Mouse (Mus musculus) hindbrain, embryonic 16.5 days (tissue): ENCODE measurements at regions not wholly inside any gene's neighbourhood (a gene's known extent, or its start where the extent isn't known, plus 50 kb on each side); places are given as distances from the start of the nearest gene placed in this dataset.
"Not testable (repeated sequence)": the region's sequence is repeated elsewhere in the genome, so short reads cannot be mapped to it uniquely, and the experiment has no call there.

Experiments
- ATAC-seq: fragments of 200-750 bp; cut with Nextera tagmentation; 2 replicates; pipeline ENCODE4 v1.8.0; 2017; ENCODE audit warnings: moderate TSS enrichment, moderate library complexity
- H3K27ac ChIP-seq: fragments of 300-500 bp; sonication (generic); 2 replicates; pipeline ENCODE4 v1.5.1; 2014; ENCODE audit warnings: low read depth, mild to moderate bottlenecking, control low read depth, low read length, moderate library complexity
- H3K27me3 ChIP-seq: fragments of 300-500 bp; sonication (generic); replicated peaks from 2 replicates; pipeline ENCODE4 v1.6.1; 2014; ENCODE audit warnings: low read length; ENCODE audit not compliant: control insufficient read depth, insufficient read depth
- H3K36me3 ChIP-seq: fragments of 300-500 bp; sonication (generic); 2 replicates; pipeline ENCODE4 v1.6.1; 2014; ENCODE audit warnings: mild to moderate bottlenecking, low read length, moderate library complexity, mixed read lengths; ENCODE audit not compliant: control insufficient read depth, insufficient read depth
- H3K4me1 ChIP-seq: fragments of 300-500 bp; sonication (generic); 2 replicates; pipeline ENCODE4 v1.6.1; 2014; ENCODE audit warnings: low read depth, low read length; ENCODE audit not compliant: control insufficient read depth, insufficient read depth
- H3K4me2 ChIP-seq: fragments of 300-500 bp; sonication (generic); 2 replicates; pipeline ENCODE4 v1.6.1; 2014; ENCODE audit warnings: mild to moderate bottlenecking, low read length, control low read depth, moderate library complexity
- H3K4me3 ChIP-seq: fragments of 300-500 bp; sonication (generic); 2 replicates; pipeline ENCODE4 v1.5.1; 2014; ENCODE audit warnings: mild to moderate bottlenecking, low read length, control low read depth, moderate library complexity
- H3K9ac ChIP-seq: fragments of 300-500 bp; sonication (generic); 2 replicates; pipeline ENCODE4 v1.6.1; 2014; ENCODE audit warnings: low read depth, mild to moderate bottlenecking, control low read depth, low read length, moderate library complexity
- H3K9me3 ChIP-seq: fragments of 300-500 bp; sonication (generic); 2 replicates; pipeline ENCODE4 v1.6.1; 2014; ENCODE audit warnings: mild to moderate bottlenecking, low read length, moderate library complexity; ENCODE audit not compliant: control insufficient read depth
- WGBS: fragments of 180-500 bp; shearing (Covaris S2); extraction: QIAGEN DNeasy Blood & Tissue Kit; methylation state at CpG from one replicate; pipeline ENCODE4 v1.1.7; 2014; 5-methylcytosine and 5-hydroxymethylcytosine counted together

GRCm38 (mm10) chr6:50822236-50823151 is 168.3 kb upstream of the Npvf start:
- H3K27ac ChIP-seq, result peak overlapping the region; percentile 61; the same call in 1 of the 2 replicates
- H3K27me3 ChIP-seq, result no peaks in the 10 kb centered on the region
- peaks cover 16% of the 10 kb centered on the region for H3K4me1 ChIP-seq
- no peaks in the 10 kb centered on the region for H3K36me3 ChIP-seq
- WGBS, result 28% methylated on average over 18 of the region's 18 CpGs
- no peak overlapping the region for H3K4me2 ChIP-seq
- H3K9me3 ChIP-seq, result no peaks in the 10 kb centered on the region
- peak; percentile 55 for ATAC-seq
- no peak overlapping the region for H3K4me3 ChIP-seq
- H3K9ac ChIP-seq, result no peak overlapping the region

GRCm38 (mm10) chr6:50823220-50823910 is 169.1 kb upstream of the Npvf start:
- H3K27me3 ChIP-seq, result no peaks in the 10 kb centered on the region
- 0 out of 2 replicates have a peak overlapping the region, but pooled peaks have one; percentile 6 for H3K9ac ChIP-seq
- H3K4me2 ChIP-seq, result no peak overlapping the region
- H3K27ac ChIP-seq, result no peak overlapping the region
- H3K9me3 ChIP-seq, result peaks cover 2% of the 10 kb centered on the region
- peak; percentile 68 for ATAC-seq
- 16% methylated on average over 18 of the region's 18 CpGs for WGBS
- no peak overlapping the region for H3K4me3 ChIP-seq
- H3K36me3 ChIP-seq, result no peaks in the 10 kb centered on the region
- peaks cover 16% of the 10 kb centered on the region for H3K4me1 ChIP-seq

- Histone ChIP-seq H3K9ac (no peak overlapping the region), H3K27me3 (no peaks in the 10 kb centered on the region), H3K4me1 (peaks cover 16% of the 10 kb centered on the region), H3K27ac (no peak overlapping the region), H3K9me3 (peaks cover 2% of the 10 kb centered on the region), H3K36me3 (no peaks in the 10 kb centered on the region), H3K4me2 (no peak overlapping the region), H3K4me3 (no peak overlapping the region)
- 56% methylated on average over 4 of the region's 4 CpGs for WGBS
- ATAC-seq, result no peak
These were observed 170.2 kb upstream of the Npvf start for GRCm38 (mm10) chr6:50824466-50824865.

GRCm38 (mm10) chr6:50831725-50832124 is 177.5 kb upstream of the Npvf start:
- H3K27ac ChIP-seq, result no peak overlapping the region
- WGBS, result 68% methylated on average over 5 of the region's 5 CpGs
- H3K36me3 ChIP-seq, result no peaks in the 10 kb centered on the region
- H3K27me3 ChIP-seq, result no peaks in the 10 kb centered on the region
- no peak overlapping the region for H3K9ac ChIP-seq
- ATAC-seq, result no peak
- H3K4me3 ChIP-seq, result no peak overlapping the region
- peaks cover 2% of the 10 kb centered on the region for H3K9me3 ChIP-seq
- no peak overlapping the region for H3K4me2 ChIP-seq
- no peaks in the 10 kb centered on the region for H3K4me1 ChIP-seq

GRCm38 (mm10) chr6:50835997-50836625 is 181.9 kb upstream of the Npvf start:
- H3K27ac ChIP-seq, result no peak overlapping the region
- 92% methylated on average over 6 of the region's 6 CpGs for WGBS
- no peaks in the 10 kb centered on the region for H3K9me3 ChIP-seq
- H3K27me3 ChIP-seq, result no peaks in the 10 kb centered on the region
- H3K9ac ChIP-seq, result no peak overlapping the region
- no peak overlapping the region for H3K4me2 ChIP-seq
- ATAC-seq, result no peak
- H3K4me1 ChIP-seq, result no peaks in the 10 kb centered on the region
- no peaks in the 10 kb centered on the region for H3K36me3 ChIP-seq
- no peak overlapping the region for H3K4me3 ChIP-seq

- no peak overlapping the region for H3K4me2 ChIP-seq
- no peak for ATAC-seq
- H3K36me3 ChIP-seq, result no peaks in the 10 kb centered on the region
- H3K4me3 ChIP-seq, result no peak overlapping the region
- WGBS, result 64% methylated on average over 9 of the region's 9 CpGs
- H3K27ac ChIP-seq, result no peak overlapping the region
- H3K27me3 ChIP-seq, result no peaks in the 10 kb centered on the region
- H3K9ac ChIP-seq, result no peak overlapping the region
- H3K4me1 ChIP-seq, result no peaks in the 10 kb centered on the region
- no peaks in the 10 kb centered on the region for H3K9me3 ChIP-seq
These were observed 186.6 kb upstream of the Npvf start for GRCm38 (mm10) chr6:50840826-50841225.

GRCm38 (mm10) chr6:50845246-50845645 is 191.0 kb upstream of the Npvf start:
- not testable (repeated sequence) for H3K4me1 ChIP-seq, ATAC-seq, H3K4me2 ChIP-seq, H3K27me3 ChIP-seq, H3K9me3 ChIP-seq, H3K9ac ChIP-seq, H3K4me3 ChIP-seq, H3K27ac ChIP-seq, H3K36me3 ChIP-seq
- WGBS, result 86% methylated on average over 2 of the region's 2 CpGs

- Histone ChIP-seq H3K9me3 (no peaks in the 10 kb centered on the region), H3K4me3 (no peak overlapping the region), H3K36me3 (no peaks in the 10 kb centered on the region), H3K4me1 (peaks cover 5% of the 10 kb centered on the region; the same call in 1 of the 2 replicates), H3K4me2 (0 out of 2 replicates have a peak overlapping the region, but pooled peaks have one; percentile 1), H3K9ac (no peak overlapping the region), H3K27me3 (no peaks in the 10 kb centered on the region), H3K27ac (peak overlapping the region; percentile 9; the same call in 1 of the 2 replicates)
- ATAC-seq, result peak; percentile 54; the same call in 1 of the 2 replicates
- WGBS, result 54% methylated on average over 18 of the region's 18 CpGs
These were observed 192.7 kb upstream of the Npvf start for GRCm38 (mm10) chr6:50846740-50847516.
